Mouse (Mus musculus) myocyte (in vitro differentiated cells): ENCODE measurements at regions not wholly inside any gene's neighbourhood (a gene's known extent, or its start where the extent isn't known, plus 50 kb on each side); places are given as distances from the start of the nearest gene placed in this dataset.
"Not testable (repeated sequence)": the region's sequence is repeated elsewhere in the genome, so short reads cannot be mapped to it uniquely, and the experiment has no call there.

ENCODE experiments used
- H3K27me3 ChIP-seq: one replicate; pipeline ENCODE4 v1.6.1; 2011; ENCODE audit not compliant: control insufficient read depth, insufficient read depth, insufficient read length
- H3K36me3 ChIP-seq: one replicate; pipeline ENCODE4 v1.6.1; 2011; ENCODE audit not compliant: control insufficient read depth, insufficient read depth
- H3K4me2 ChIP-seq: one replicate; pipeline ENCODE4 v1.6.1; 2011; ENCODE audit warnings: low read depth, control low read depth
- H3K4me3 ChIP-seq: one replicate; pipeline ENCODE4 v1.5.1; 2011; ENCODE audit warnings: mild to moderate bottlenecking, control low read depth, moderate library complexity
- H3K79me2 ChIP-seq: one replicate; pipeline ENCODE4 v1.6.1; 2011; ENCODE audit not compliant: control insufficient read depth, insufficient read depth
- H3ac ChIP-seq: one replicate; pipeline ENCODE4 v1.6.1; 2011; ENCODE audit not compliant: control insufficient read depth, insufficient read length
- CEBPB ChIP-seq: IDR thresholded peaks from 2 replicates; pipeline ENCODE4 v1.6.1; 2011; ENCODE audit warnings: mild to moderate bottlenecking, moderate library complexity; ENCODE audit not compliant: poor library complexity, insufficient read depth, severe bottlenecking
- E2F4 ChIP-seq: IDR thresholded peaks from one replicate; pipeline ENCODE4 v1.6.1; 2011; ENCODE audit warnings: mild to moderate bottlenecking, control low read depth, moderate library complexity; ENCODE audit not compliant: insufficient read depth
- MAX ChIP-seq: IDR thresholded peaks from one replicate; pipeline ENCODE4 v1.6.1; 2011; ENCODE audit warnings: low read depth, mild to moderate bottlenecking, control low read depth
- MYOD1 ChIP-seq, 3 experiments: IDR thresholded peaks; one replicate each; pipeline ENCODE4 v1.6.1; 2011; ENCODE audit warnings: control low read depth in 2 of 3, low read depth in 2 of 3, mild to moderate bottlenecking in 2 of 3, moderate library complexity in 1 of 3; ENCODE audit not compliant: insufficient read length in 2 of 3, control insufficient read depth in 1 of 3
- MYOG ChIP-seq, 3 experiments: IDR thresholded peaks; one replicate each; pipeline ENCODE4 v1.6.1; 2011; ENCODE audit warnings: control low read depth in 2 of 3, low read depth in 2 of 3, mild to moderate bottlenecking in 2 of 3; ENCODE audit not compliant: insufficient read length in 2 of 3, control insufficient read depth in 1 of 3, insufficient read depth in 1 of 3
- POLR2A ChIP-seq: IDR thresholded peaks from one replicate; pipeline ENCODE4 v1.6.1; 2011; ENCODE audit warnings: low read depth, mild to moderate bottlenecking, control low read depth, moderate library complexity; ENCODE audit not compliant: insufficient read length
- POLR2AphosphoS2 ChIP-seq: IDR thresholded peaks from one replicate; pipeline ENCODE4 v1.6.1; 2011; ENCODE audit warnings: low read depth, control low read depth; ENCODE audit not compliant: insufficient read length
- REST ChIP-seq: IDR thresholded peaks from one replicate; pipeline ENCODE4 v1.6.1; 2011; ENCODE audit warnings: mild to moderate bottlenecking, control low read depth, moderate library complexity; ENCODE audit not compliant: insufficient read depth, insufficient read length
- SRF ChIP-seq: IDR thresholded peaks from one replicate; pipeline ENCODE4 v1.6.1; 2011; ENCODE audit warnings: low read depth; ENCODE audit not compliant: control insufficient read depth, insufficient read length
- TCF12 ChIP-seq: IDR thresholded peaks from one replicate; pipeline ENCODE4 v1.6.1; 2011; ENCODE audit warnings: mild to moderate bottlenecking, control low read depth; ENCODE audit not compliant: poor library complexity, insufficient read depth, severe bottlenecking
- TCF3 ChIP-seq: IDR thresholded peaks from one replicate; pipeline ENCODE4 v1.6.1; 2011; ENCODE audit warnings: low read depth, control low read depth; ENCODE audit not compliant: insufficient read length
- USF1 ChIP-seq: IDR thresholded peaks from one replicate; pipeline ENCODE4 v1.6.1; 2011; ENCODE audit warnings: low read depth, mild to moderate bottlenecking, control low read depth, moderate library complexity

- TF ChIP-seq USF1: no peak
- TF ChIP-seq MYOD1 (IDR thresholded peaks at IDR 0.05; ENCODE audit: control insufficient read depth in 1 of 3, insufficient read length in 2 of 3, low read depth in 2 of 3): peak in 2 of 3 experiments; percentile 27 to 52
- no peak overlapping the region for H3K4me3 ChIP-seq
- H3ac ChIP-seq: no peak overlapping the region
Observed at GRCm38 (mm10) chr13:10909122-10909751, 548.6 kb upstream of the Chrm3 start.

GRCm38 (mm10) chr13:10867864-10868263 lies 507.2 kb upstream of the Chrm3 start:
- Histone ChIP-seq H3K4me2 (no peak overlapping the region), H3K27me3 (no peaks in the 10 kb centered on the region), H3K79me2 (no peaks in the 10 kb centered on the region), H3ac (no peak overlapping the region), H3K36me3 (no peaks in the 10 kb centered on the region), H3K4me3 (no peak overlapping the region)
- peak in 1 of 3 experiments; percentile 52 for TF ChIP-seq MYOD1 (IDR thresholded peaks at IDR 0.05; ENCODE audit: control insufficient read depth in 1 of 3, insufficient read length in 2 of 3, low read depth in 2 of 3)
- TF ChIP-seq POLR2AphosphoS2: no peak

More at GRCm38 (mm10) chr13:10909122-10909751, 548.6 kb upstream of the Chrm3 start:
- Histone ChIP-seq H3K4me2 (no peak overlapping the region), H3K36me3 (no peaks in the 10 kb centered on the region), H3K79me2 (no peaks in the 10 kb centered on the region), H3K27me3 (no peaks in the 10 kb centered on the region)

GRCm38 (mm10) chr13:10855947-10856561 lies 495.4 kb upstream of the Chrm3 start:
- not testable (repeated sequence) for H3K4me3 ChIP-seq, H3K4me2 ChIP-seq, H3K79me2 ChIP-seq, H3K36me3 ChIP-seq, H3K27me3 ChIP-seq, H3ac ChIP-seq

GRCm38 (mm10) chr13:10845212-10845611 lies 484.6 kb upstream of the Chrm3 start:
- Histone ChIP-seq H3K36me3 (no peaks in the 10 kb centered on the region), H3K79me2 (no peaks in the 10 kb centered on the region), H3ac (no peak overlapping the region), H3K27me3 (no peaks in the 10 kb centered on the region), H3K4me2 (no peak overlapping the region), H3K4me3 (no peak overlapping the region)
- no peak for TF ChIP-seq MAX
- no peak for TF ChIP-seq POLR2AphosphoS2
- no peak for TF ChIP-seq USF1
- TF ChIP-seq SRF: no peak
- TF ChIP-seq CEBPB: no peak
- no peak for TF ChIP-seq REST
- TF ChIP-seq MYOD1 (IDR thresholded peaks at IDR 0.05; ENCODE audit: control insufficient read depth in 1 of 3, insufficient read length in 2 of 3, low read depth in 2 of 3): no peak
- TF ChIP-seq MYOG (IDR thresholded peaks at IDR 0.05; ENCODE audit: control insufficient read depth in 1 of 3, insufficient read depth in 1 of 3, insufficient read length in 2 of 3, low read depth in 2 of 3): no peak

GRCm38 (mm10) chr13:10799351-10799913 lies 438.8 kb upstream of the Chrm3 start:
- Histone ChIP-seq H3K4me3 (no peak overlapping the region), H3K79me2 (no peaks in the 10 kb centered on the region), H3K36me3 (no peaks in the 10 kb centered on the region), H3ac (no peak overlapping the region), H3K4me2 (no peak overlapping the region), H3K27me3 (no peaks in the 10 kb centered on the region)
- TF ChIP-seq MAX (no peak), CEBPB (no peak), TCF12 (no peak), E2F4 (no peak), REST (no peak), TCF3 (no peak), POLR2A (no peak), MYOD1 (IDR thresholded peaks at IDR 0.05; ENCODE audit: control insufficient read depth in 1 of 3, insufficient read length in 2 of 3, low read depth in 2 of 3) (no peak), USF1 (no peak), SRF (no peak), POLR2AphosphoS2 (no peak), MYOG (IDR thresholded peaks at IDR 0.05; ENCODE audit: control insufficient read depth in 1 of 3, insufficient read depth in 1 of 3, insufficient read length in 2 of 3, low read depth in 2 of 3) (no peak)
